Mouse (Mus musculus) embryonic facial prominence, embryonic 14.5 days (tissue): ENCODE measurements around the gene Pcp2. TPM values are rescaled to one million over a fixed set of nuclear protein-coding genes. Genes with fewer than 3 reads are reported as not detected.
A peak's percentile ranks its signal among the peaks of the same experiment; 100 is the strongest.
"Not testable (repeated sequence)": the region's sequence is repeated elsewhere in the genome, so short reads cannot be mapped to it uniquely, and the experiment has no call there.

Source experiments
- ATAC-seq: fragments of 200-750 bp; cut with Nextera tagmentation; 2 replicates; pipeline ENCODE4 v1.8.0; 2017; ENCODE audit warnings: low read depth, moderate number of reproducible peaks, moderate TSS enrichment
- DNase-seq: peaks from one replicate; pipeline ENCODE4 v3.0.0-alpha.2; 2015; ENCODE audit warnings: low spot score
- H3K27ac ChIP-seq: fragments of 300-500 bp; sonication (generic); replicated peaks from 2 replicates; pipeline ENCODE4 v1.5.1; 2014; ENCODE audit warnings: low read depth, mild to moderate bottlenecking, low read length, moderate library complexity
- H3K27me3 ChIP-seq: fragments of 300-500 bp; sonication (generic); replicated peaks from 2 replicates; pipeline ENCODE4 v1.6.1; 2014; ENCODE audit warnings: low read length; ENCODE audit not compliant: control insufficient read depth, insufficient read depth
- H3K36me3 ChIP-seq: fragments of 300-500 bp; sonication (generic); 2 replicates; pipeline ENCODE4 v1.6.1; 2014; ENCODE audit warnings: low read length, mixed read lengths; ENCODE audit not compliant: control insufficient read depth, insufficient read depth
- H3K4me1 ChIP-seq: fragments of 300-500 bp; sonication (generic); 2 replicates; pipeline ENCODE4 v1.6.1; 2014; ENCODE audit warnings: antibody characterized with exemption, low read length; ENCODE audit not compliant: control insufficient read depth, insufficient read depth
- H3K4me2 ChIP-seq: fragments of 300-500 bp; sonication (generic); 2 replicates; pipeline ENCODE4 v1.6.1; 2014; ENCODE audit warnings: low read depth, mild to moderate bottlenecking, low read length, moderate library complexity, mixed read lengths
- H3K4me3 ChIP-seq: fragments of 300-500 bp; sonication (generic); 2 replicates; pipeline ENCODE4 v1.5.1; 2014; ENCODE audit warnings: low read depth, mild to moderate bottlenecking, low read length
- H3K9ac ChIP-seq: fragments of 300-500 bp; sonication (generic); 2 replicates; pipeline ENCODE4 v1.6.1; 2014; ENCODE audit warnings: low read depth, mild to moderate bottlenecking, low read length, moderate library complexity, mixed read lengths
- H3K9me3 ChIP-seq: fragments of 300-500 bp; sonication (generic); 2 replicates; pipeline ENCODE4 v1.6.1; 2016; ENCODE audit warnings: low read length; ENCODE audit not compliant: control insufficient read depth
- WGBS: fragments of 180-500 bp; shearing (Covaris S2); extraction: QIAGEN DNeasy Blood & Tissue Kit; methylation state at CpG from one replicate; pipeline ENCODE4 v1.1.7; 2014; 5-methylcytosine and 5-hydroxymethylcytosine counted together
- polyA plus RNA-seq: library from polyadenylated mRNA; unstranded; fragments of >200 nt; fragmentation: Nextera tagmentation; extraction: Ambion mirVana; gene quantifications from 2 replicates; pipeline ENCODE4 v1.2.1, GENCODE M21; 2014

The Pcp2 gene
- polyA plus RNA-seq, 1 experiment from 2014 or later: 0.17 TPM

- Histone ChIP-seq H3K27ac (peak overlapping the region; percentile 19; the same call in 1 of the 2 replicates), H3K4me3 (peak overlapping the region; percentile 74)
- DNase-seq: peak; percentile 84
Observed at GRCm38 (mm10) chr8:3587391-3588257, 37.7 kb downstream of the Pcp2 start.

GRCm38 (mm10) chr8:3586993-3587390 lies 38.4 kb downstream of the Pcp2 start, which contains the start of gene Camsap3:
Gene Camsap3 (plus strand): TSS chr8:3587293.
- 6% methylated on average over 3 of the region's 7 CpGs for WGBS

More at GRCm38 (mm10) chr8:3587391-3588257, 37.7 kb downstream of the Pcp2 start:
- H3K9me3 ChIP-seq: no peaks in the 10 kb centered on the region
- H3K4me2 ChIP-seq: peak overlapping the region; percentile 87
- H3K4me1 ChIP-seq: peaks cover 3% of the 10 kb centered on the region; the same call in 1 of the 2 replicates
- peak; percentile 92 for ATAC-seq
- peak overlapping the region; percentile 77 for H3K9ac ChIP-seq
- no peaks in the 10 kb centered on the region for H3K36me3 ChIP-seq
- H3K27me3 ChIP-seq: no peaks in the 10 kb centered on the region
- 0% methylated on average over 25 of the region's 77 CpGs for WGBS

GRCm38 (mm10) chr8:3586452-3586851 lies 38.9 kb downstream of the Pcp2 start:
- no peak overlapping the region for H3K9ac ChIP-seq
- peaks cover 3% of the 10 kb centered on the region; the same call in 1 of the 2 replicates for H3K4me1 ChIP-seq
- no peak for ATAC-seq
- H3K36me3 ChIP-seq: no peaks in the 10 kb centered on the region
- no peak for DNase-seq
- 89% methylated on average over 2 of the region's 2 CpGs for WGBS
- no peaks in the 10 kb centered on the region for H3K27me3 ChIP-seq
- H3K4me3 ChIP-seq: no peak overlapping the region
- no peaks in the 10 kb centered on the region for H3K9me3 ChIP-seq
- H3K27ac ChIP-seq: no peak overlapping the region
- H3K4me2 ChIP-seq: no peak overlapping the region

More at GRCm38 (mm10) chr8:3586993-3587390, 38.4 kb downstream of the Pcp2 start, which contains the start of gene Camsap3:
- ATAC-seq: no peak
- Histone ChIP-seq H3K9ac (peak within 1 kb of the TSS; percentile 77), H3K27me3 (no peaks in the 10 kb centered on the region), H3K4me3 (peak within 1 kb of the TSS; percentile 74), H3K4me2 (peak within 1 kb of the TSS; percentile 87), H3K4me1 (peaks cover 3% of the 10 kb centered on the region; the same call in 1 of the 2 replicates), H3K9me3 (no peaks in the 10 kb centered on the region), H3K36me3 (no peaks in the 10 kb centered on the region), H3K27ac (peak within 1 kb of the TSS; percentile 19; the same call in 1 of the 2 replicates)
- no peak for DNase-seq

- 91% methylated on average over 1 of the region's 3 CpGs for WGBS
- H3K9me3 ChIP-seq, DNase-seq, H3K27ac ChIP-seq, ATAC-seq, H3K9ac ChIP-seq, H3K36me3 ChIP-seq, H3K4me2 ChIP-seq, H3K4me1 ChIP-seq, H3K27me3 ChIP-seq, H3K4me3 ChIP-seq: not testable (repeated sequence)
Observed at GRCm38 (mm10) chr8:3581961-3582360, 43.4 kb downstream of the Pcp2 start.

GRCm38 (mm10) chr8:3579390-3580364 lies 45.7 kb downstream of the Pcp2 start:
- Histone ChIP-seq H3K9ac (no peak overlapping the region), H3K27me3 (no peaks in the 10 kb centered on the region), H3K36me3 (no peaks in the 10 kb centered on the region), H3K4me1 (no peaks in the 10 kb centered on the region), H3K4me2 (no peak overlapping the region), H3K9me3 (no peaks in the 10 kb centered on the region), H3K27ac (no peak overlapping the region), H3K4me3 (no peak overlapping the region)
- DNase-seq (peak; percentile 71), ATAC-seq (peak; percentile 84)
- 65% methylated on average over 8 of the region's 9 CpGs for WGBS

- Histone ChIP-seq H3K36me3 (no peaks in the 10 kb centered on the region), H3K9me3 (no peaks in the 10 kb centered on the region), H3K4me1 (no peaks in the 10 kb centered on the region), H3K4me3 (no peak overlapping the region), H3K4me2 (no peak overlapping the region), H3K27ac (no peak overlapping the region), H3K9ac (no peak overlapping the region), H3K27me3 (no peaks in the 10 kb centered on the region)
- 72% methylated on average over 15 of the region's 15 CpGs for WGBS
- DNase-seq (no peak), ATAC-seq (peak; percentile 26; the same call in 1 of the 2 replicates)
Observed at GRCm38 (mm10) chr8:3576211-3576960, 49.0 kb downstream of the Pcp2 start.

- no peak overlapping the region for H3K27ac ChIP-seq
- H3K9me3 ChIP-seq: no peaks in the 10 kb centered on the region
- no peaks in the 10 kb centered on the region for H3K27me3 ChIP-seq
- 89% methylated on average over 3 of the region's 3 CpGs for WGBS
- no peak for ATAC-seq
- H3K4me3 ChIP-seq: no peak overlapping the region
- DNase-seq: no peak
- no peaks in the 10 kb centered on the region for H3K36me3 ChIP-seq
- no peaks in the 10 kb centered on the region for H3K4me1 ChIP-seq
- H3K4me2 ChIP-seq: no peak overlapping the region
- no peak overlapping the region for H3K9ac ChIP-seq
Observed at GRCm38 (mm10) chr8:3574546-3574945, 50.8 kb downstream of the Pcp2 start.
